Mouse (Mus musculus) heart, embryonic 10.5 days (tissue): Measurements from ENCODE around the gene Kcnip2. TPM values are rescaled to one million over a fixed set of nuclear protein-coding genes. Genes with fewer than 3 reads are reported as not detected.

Experiments
- DNase-seq: peaks from one replicate; pipeline ENCODE4 v3.0.0-alpha.2; 2017; ENCODE audit warnings: low spot score
- H3K27ac ChIP-seq: fragments of 300-500 bp; sonication (generic); 2 replicates; pipeline ENCODE4 v1.5.1; 2016; ENCODE audit warnings: mild to moderate bottlenecking
- H3K27me3 ChIP-seq: fragments of 300-500 bp; sonication (generic); 2 replicates; pipeline ENCODE4 v1.6.1; 2016; ENCODE audit warnings: mild to moderate bottlenecking; ENCODE audit not compliant: poor library complexity, insufficient read depth, severe bottlenecking
- H3K36me3 ChIP-seq: fragments of 300-500 bp; sonication (generic); 2 replicates; pipeline ENCODE4 v1.6.1; 2016; ENCODE audit warnings: mild to moderate bottlenecking, moderate library complexity
- H3K4me1 ChIP-seq: fragments of 300-500 bp; sonication (generic); 2 replicates; pipeline ENCODE4 v1.6.1; 2016; ENCODE audit warnings: mild to moderate bottlenecking
- H3K4me3 ChIP-seq: fragments of 300-500 bp; sonication (generic); 2 replicates; pipeline ENCODE4 v1.5.1; 2016; ENCODE audit warnings: mild to moderate bottlenecking, moderate library complexity
- H3K9me3 ChIP-seq: fragments of 300-500 bp; sonication (generic); 2 replicates; pipeline ENCODE4 v1.6.1; 2016; ENCODE audit warnings: mild to moderate bottlenecking, moderate library complexity
- WGBS: fragments of 180-500 bp; shearing (Covaris S2); methylation state at CpG from one replicate; pipeline ENCODE4 v1.1.7; 2016; 5-methylcytosine and 5-hydroxymethylcytosine counted together
- polyA plus RNA-seq: library from polyadenylated mRNA; unstranded; fragments of >200 nt; fragmentation: Nextera tagmentation; extraction: Ambion mirVana; gene quantifications from 2 replicates; pipeline ENCODE4 v1.2.1, GENCODE M21; 2016

The Kcnip2 gene
- polyA plus RNA-seq, 1 experiment from 2014 or later = 0.35 TPM

DNA sequence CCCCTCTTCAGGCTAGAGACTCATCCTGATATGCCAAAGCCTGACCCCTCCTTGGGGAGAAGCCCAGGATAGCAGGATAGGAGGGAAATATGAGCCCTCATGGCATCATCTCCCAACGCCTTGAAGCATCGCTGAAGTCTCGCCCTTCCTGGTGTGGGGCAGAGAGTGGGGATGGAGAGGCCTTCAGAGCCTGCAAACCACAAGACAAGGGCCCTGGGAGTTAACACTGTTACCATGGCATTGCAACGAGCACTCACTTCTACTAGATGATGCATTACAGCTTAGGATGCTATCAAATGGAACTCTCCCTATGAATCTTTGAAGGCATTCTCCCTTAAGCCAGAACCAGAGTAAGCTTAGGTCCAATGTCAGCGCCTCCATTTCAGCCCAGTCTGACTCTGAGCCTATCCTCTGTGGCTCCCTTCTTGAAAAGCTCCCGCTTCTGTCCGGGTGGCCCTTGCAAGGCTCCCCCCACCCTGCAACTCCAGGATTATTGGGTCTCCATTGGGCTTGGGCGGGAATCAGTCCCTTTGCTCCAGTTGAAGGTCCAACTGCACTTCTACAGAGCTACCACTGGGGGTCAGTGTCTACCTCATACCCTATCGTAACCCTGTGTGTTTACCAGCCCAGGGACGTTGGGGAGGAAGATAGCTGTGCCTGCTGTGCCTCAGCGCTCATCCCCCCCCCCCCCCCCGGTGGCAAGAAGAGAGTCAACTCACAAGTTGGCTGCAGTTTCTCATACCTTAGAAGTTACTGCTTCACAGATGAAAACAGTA lies 11.1 kb downstream of the Kcnip2 start:
- Histone ChIP-seq H3K4me3 (peak overlapping the region; percentile 29; the same call in 1 of the 2 replicates), H3K36me3 (no peaks in the 10 kb centered on the region), H3K27me3 (peaks cover 13% of the 10 kb centered on the region), H3K9me3 (no peaks in the 10 kb centered on the region), H3K27ac (no peak overlapping the region), H3K4me1 (peaks cover 20% of the 10 kb centered on the region)
- WGBS = 21% methylated on average over 12 of the region's 12 CpGs
- no peak for DNase-seq

DNA sequence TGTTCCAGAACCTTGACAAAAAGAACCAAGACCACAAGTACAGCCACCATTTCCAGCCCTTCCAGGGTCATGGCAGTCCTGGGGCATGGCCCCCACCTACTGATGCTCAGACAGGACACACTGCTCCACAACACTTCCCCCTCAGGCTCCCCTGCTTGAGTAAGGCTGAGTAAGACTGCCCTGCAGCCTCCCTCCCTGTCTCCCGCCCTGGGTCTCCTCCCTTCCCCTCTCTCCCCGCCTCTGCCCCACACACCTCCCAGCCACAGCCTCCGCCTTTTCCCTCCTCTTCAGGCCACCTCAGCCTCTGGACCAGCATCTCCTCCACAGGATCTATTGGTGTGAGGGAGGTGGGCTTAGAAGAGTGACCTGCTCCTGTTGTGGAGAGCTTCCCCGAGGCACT lies 12.5 kb downstream of the Kcnip2 start:
- 29% methylated on average over 4 of the region's 4 CpGs for WGBS
- Histone ChIP-seq H3K4me1 (peaks cover 20% of the 10 kb centered on the region), H3K9me3 (no peaks in the 10 kb centered on the region), H3K27ac (no peak overlapping the region), H3K27me3 (peaks cover 13% of the 10 kb centered on the region), H3K4me3 (no peak overlapping the region), H3K36me3 (no peaks in the 10 kb centered on the region)
- no peak for DNase-seq

DNA sequence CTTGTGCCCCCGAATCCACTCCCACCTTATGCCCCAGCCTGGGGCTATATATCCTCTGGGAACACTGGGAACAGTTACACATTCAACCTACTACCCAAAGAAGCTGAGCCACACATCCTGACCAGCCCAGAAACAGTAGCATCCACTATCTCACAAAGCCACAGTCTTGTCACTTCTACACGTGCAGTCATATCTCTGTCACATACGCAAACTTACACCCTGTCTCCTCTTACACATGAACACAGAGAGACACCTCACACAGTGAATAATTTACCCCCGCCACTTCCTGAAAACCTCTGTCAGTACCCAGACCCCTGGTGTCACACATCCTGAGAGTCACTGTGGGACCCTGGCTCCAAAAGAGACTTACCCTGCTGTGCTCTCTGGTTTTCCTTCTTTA lies 13.2 kb downstream of the Kcnip2 start:
- Histone ChIP-seq H3K27me3 (peaks cover 13% of the 10 kb centered on the region), H3K9me3 (no peaks in the 10 kb centered on the region), H3K4me3 (no peak overlapping the region), H3K36me3 (no peaks in the 10 kb centered on the region), H3K4me1 (peaks cover 20% of the 10 kb centered on the region), H3K27ac (no peak overlapping the region)
- DNase-seq = no peak
- WGBS = 63% methylated on average over 4 of the region's 4 CpGs

DNA sequence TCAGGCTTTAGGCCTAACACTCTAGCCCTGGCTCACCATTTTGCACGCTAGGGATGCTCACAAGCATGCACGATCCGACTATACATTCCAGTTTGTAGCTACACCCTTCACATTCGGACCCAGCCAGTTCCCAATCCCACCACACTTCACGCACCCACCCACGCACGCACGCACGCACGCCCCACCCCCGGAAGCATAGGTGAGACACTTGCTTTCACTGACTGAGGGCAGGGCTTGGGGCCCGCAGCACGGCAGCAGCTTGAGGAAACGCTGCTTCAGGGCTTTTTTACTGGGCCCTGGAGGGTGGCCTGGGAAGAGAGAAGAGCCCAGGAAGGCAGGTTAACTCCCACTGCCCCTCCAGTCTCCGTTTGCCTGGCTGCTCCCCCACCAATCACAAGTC lies 19.0 kb downstream of the Kcnip2 start:
- no peaks in the 10 kb centered on the region for H3K36me3 ChIP-seq
- H3K4me3 ChIP-seq = no peak overlapping the region
- WGBS = 69% methylated on average over 15 of the region's 15 CpGs
- peaks cover 11% of the 10 kb centered on the region; the same call in 1 of the 2 replicates for H3K27me3 ChIP-seq
- no peak overlapping the region for H3K27ac ChIP-seq
- no peaks in the 10 kb centered on the region for H3K9me3 ChIP-seq
- H3K4me1 ChIP-seq = peaks cover 18% of the 10 kb centered on the region
- peak; percentile 56 for DNase-seq

DNA sequence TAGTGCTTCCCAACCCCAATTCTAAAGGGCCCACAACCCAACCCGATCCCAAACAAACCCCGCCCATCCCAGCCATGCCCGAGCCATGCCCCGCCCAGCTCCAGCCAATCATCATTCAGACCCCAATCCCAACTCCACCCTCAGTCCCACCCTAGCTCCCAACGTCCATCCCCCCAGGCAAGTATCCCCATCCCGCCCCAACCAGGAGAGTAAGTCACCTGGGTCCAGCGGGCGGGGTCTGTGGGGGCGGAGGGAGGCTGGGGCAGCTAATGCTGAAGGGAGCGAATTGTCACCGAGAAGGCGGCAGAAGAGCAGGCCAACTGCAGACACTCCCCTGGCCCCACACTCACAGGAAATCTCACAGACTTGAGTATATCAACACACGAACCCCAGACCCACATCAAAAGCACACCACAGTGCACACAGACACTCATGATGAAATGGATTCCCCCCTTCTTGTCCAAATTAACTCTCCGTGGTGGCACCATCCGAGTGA lies 19.8 kb downstream of the Kcnip2 start:
- H3K36me3 ChIP-seq = no peaks in the 10 kb centered on the region
- H3K9me3 ChIP-seq = no peaks in the 10 kb centered on the region
- peaks cover 11% of the 10 kb centered on the region; the same call in 1 of the 2 replicates for H3K27me3 ChIP-seq
- no peak for DNase-seq
- no peak overlapping the region for H3K27ac ChIP-seq
- peaks cover 18% of the 10 kb centered on the region for H3K4me1 ChIP-seq
- 9% methylated on average over 15 of the region's 15 CpGs for WGBS
- H3K4me3 ChIP-seq = peak overlapping the region; percentile 50

DNA sequence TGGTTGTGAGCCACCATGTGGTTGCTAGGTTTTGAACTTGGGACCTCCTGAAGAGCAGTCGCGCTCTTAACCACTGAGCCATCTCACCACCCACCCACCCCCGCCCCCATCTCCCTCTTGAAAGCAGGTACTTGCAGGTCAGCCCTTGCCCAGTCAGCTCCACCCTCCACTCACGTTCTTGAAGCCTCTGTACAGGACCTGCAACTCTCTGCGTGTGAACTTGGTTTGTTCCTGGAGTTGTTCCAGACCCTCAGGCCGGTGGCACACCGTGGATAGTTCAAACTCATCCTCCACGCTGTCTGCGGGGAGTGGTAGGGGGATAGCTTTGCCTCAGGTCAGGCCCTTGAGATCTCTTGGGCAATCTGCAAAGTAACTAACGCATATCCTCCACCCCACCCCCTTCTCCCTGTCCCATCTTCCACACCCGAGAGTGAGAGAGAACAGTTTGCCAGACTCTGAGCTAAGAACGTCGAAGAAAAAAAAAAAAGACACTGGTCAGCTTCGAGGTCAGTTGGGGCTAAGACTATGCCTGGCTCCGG lies 20.4 kb downstream of the Kcnip2 start:
- H3K27ac ChIP-seq = no peak overlapping the region
- peak; percentile 74 for DNase-seq
- H3K9me3 ChIP-seq = no peaks in the 10 kb centered on the region
- H3K27me3 ChIP-seq = peaks cover 11% of the 10 kb centered on the region; the same call in 1 of the 2 replicates
- H3K36me3 ChIP-seq = no peaks in the 10 kb centered on the region
- peaks cover 18% of the 10 kb centered on the region for H3K4me1 ChIP-seq
- peak overlapping the region; percentile 50 for H3K4me3 ChIP-seq
- WGBS = 25% methylated on average over 15 of the region's 15 CpGs

DNA sequence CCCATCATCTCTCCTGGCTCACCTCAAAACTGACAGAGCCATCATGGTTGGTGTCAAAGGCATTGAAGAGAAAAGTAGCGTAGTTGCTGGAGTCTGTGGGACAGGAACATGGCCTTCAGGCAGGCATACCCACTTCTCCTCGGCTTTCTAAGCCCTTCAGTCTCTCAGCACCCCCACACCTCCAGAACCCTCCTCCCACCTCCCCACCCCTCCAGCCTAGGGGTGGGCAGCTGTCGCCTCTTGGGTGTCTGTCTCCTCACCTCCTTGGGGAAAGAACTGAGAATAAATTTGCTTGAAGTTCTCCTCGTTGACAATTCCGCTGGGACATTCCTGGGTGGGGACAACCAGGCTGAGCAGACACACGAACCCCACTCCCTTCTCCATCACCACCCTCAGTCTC lies 21.1 kb downstream of the Kcnip2 start:
- 67% methylated on average over 6 of the region's 6 CpGs for WGBS
- Histone ChIP-seq H3K27me3 (peaks cover 11% of the 10 kb centered on the region; the same call in 1 of the 2 replicates), H3K4me1 (peaks cover 18% of the 10 kb centered on the region), H3K9me3 (no peaks in the 10 kb centered on the region), H3K36me3 (no peaks in the 10 kb centered on the region), H3K27ac (no peak overlapping the region), H3K4me3 (no peak overlapping the region)
- peak; percentile 61 for DNase-seq

DNA sequence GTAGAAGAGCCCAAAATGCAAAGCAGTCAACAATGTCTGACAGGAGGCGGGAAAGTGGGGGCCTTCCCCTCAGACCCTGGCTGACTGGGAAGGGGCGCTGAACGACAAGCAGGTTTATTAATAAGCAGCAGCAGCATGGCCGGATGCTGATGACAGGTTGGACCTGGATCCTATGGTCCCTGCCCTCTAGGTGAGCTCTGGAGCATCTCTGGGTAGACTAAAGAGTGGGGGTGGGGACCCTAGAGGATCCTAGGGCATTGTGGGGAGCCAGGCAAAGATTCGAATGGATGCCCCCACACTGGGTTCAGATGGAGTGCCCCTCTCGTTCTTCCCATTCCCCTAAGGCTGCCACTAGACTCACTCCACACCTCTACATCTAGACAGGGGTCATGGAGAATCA lies 23.5 kb downstream of the Kcnip2 start:
- Histone ChIP-seq H3K36me3 (no peaks in the 10 kb centered on the region), H3K4me3 (no peak overlapping the region), H3K27ac (no peak overlapping the region), H3K27me3 (peaks cover 11% of the 10 kb centered on the region; the same call in 1 of the 2 replicates), H3K9me3 (no peaks in the 10 kb centered on the region), H3K4me1 (peaks cover 18% of the 10 kb centered on the region)
- DNase-seq = peak; percentile 71
- WGBS = 84% methylated on average over 6 of the region's 6 CpGs

DNA sequence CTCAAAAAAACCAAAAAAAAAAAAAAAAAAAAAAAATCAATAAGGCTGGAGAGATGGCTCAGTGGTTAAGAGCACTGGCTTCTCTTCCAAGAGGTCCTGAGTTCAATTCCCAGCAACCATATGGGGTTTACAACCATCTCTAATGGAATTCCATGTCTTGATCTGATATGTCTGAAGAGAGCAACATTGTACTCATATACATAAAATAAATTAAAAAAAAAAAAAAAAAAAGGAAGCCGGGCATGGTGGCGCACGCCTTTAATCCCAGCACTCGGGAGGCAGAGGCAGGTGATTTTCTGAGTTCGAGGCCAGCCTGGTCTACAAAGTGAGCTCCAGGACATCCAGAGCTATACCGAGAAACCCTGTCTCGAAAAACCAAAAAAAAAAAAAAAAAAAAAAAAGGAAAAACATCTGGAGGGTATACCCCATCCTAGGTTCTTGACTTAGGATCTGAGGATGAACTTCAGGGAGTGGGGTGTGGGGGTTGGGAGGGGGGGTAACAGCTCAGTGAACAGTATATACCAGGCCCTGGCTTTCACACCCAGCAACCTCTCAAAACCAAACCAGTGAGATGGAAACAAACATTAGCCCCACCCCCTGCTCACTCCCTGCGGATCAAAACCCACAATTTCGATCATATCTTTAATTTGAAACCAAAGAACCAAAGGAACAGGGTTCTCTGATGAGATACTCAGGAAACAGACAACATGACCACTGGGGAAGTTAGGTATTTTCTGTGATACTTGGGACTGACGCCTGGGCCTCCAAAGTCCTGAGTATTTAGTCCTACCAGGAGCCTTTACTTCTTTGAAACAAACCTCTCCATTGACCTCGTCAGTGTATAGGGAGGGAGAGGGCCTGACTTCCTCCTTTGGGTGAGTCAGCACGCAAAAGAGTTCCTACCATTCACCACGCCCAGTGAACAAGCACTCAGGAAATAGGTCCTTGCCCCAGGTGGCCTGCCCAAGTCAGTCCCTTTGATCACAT lies 25.7 kb downstream of the Kcnip2 start:
- Histone ChIP-seq H3K27ac (peak overlapping the region; percentile 56; the same call in 1 of the 2 replicates), H3K4me3 (no peak overlapping the region), H3K4me1 (peaks cover 9% of the 10 kb centered on the region; the same call in 1 of the 2 replicates), H3K9me3 (no peaks in the 10 kb centered on the region), H3K27me3 (no peaks in the 10 kb centered on the region; the same call in 1 of the 2 replicates), H3K36me3 (no peaks in the 10 kb centered on the region)
- DNase-seq = peak; percentile 79
- 68% methylated on average over 13 of the region's 13 CpGs for WGBS

DNA sequence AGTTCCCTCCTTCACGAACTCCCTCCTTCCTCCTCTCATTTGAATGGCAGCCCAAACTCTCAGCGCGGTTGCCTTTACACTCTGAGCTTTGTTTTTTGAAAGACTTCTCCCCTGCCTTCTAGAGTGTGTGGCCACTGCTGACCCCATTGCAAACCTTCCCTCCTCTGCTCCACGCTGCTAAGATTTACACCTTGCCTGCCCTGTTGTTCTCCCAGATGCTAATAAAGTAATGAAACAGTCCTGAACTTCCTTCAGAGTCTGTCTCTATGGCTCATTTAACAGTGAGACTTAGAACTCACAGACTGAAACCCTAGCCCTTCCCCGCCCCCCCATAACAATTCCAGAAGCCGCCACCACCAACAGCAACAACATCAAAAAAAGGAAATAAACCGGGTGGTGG lies 26.5 kb downstream of the Kcnip2 start:
- H3K4me3 ChIP-seq = no peak overlapping the region
- no peaks in the 10 kb centered on the region; the same call in 1 of the 2 replicates for H3K27me3 ChIP-seq
- no peak for DNase-seq
- H3K27ac ChIP-seq = no peak overlapping the region
- H3K9me3 ChIP-seq = no peaks in the 10 kb centered on the region
- no peaks in the 10 kb centered on the region for H3K36me3 ChIP-seq
- 81% methylated on average over 7 of the region's 7 CpGs for WGBS
- H3K4me1 ChIP-seq = peaks cover 9% of the 10 kb centered on the region; the same call in 1 of the 2 replicates

DNA sequence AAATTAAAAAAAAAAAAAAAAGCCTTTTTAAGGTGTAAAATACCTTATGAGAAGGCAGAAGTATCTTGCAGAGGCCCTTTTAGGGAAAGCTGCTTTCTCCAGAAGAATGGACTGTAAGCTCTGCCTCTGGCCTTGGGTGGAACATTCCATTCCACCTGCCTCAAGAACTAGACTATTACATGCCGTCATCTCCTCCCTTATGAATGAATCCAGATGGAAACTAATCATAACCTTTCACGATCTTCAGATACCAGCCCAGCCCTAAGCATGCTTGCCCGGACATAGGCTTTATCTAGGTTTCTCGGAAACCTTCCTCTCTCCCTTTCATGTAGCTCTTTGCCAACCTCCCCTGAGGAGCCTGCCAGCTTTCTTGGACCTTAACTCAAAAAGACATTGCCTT lies 27.5 kb downstream of the Kcnip2 start:
- 62% methylated on average over 4 of the region's 4 CpGs for WGBS

DNA sequence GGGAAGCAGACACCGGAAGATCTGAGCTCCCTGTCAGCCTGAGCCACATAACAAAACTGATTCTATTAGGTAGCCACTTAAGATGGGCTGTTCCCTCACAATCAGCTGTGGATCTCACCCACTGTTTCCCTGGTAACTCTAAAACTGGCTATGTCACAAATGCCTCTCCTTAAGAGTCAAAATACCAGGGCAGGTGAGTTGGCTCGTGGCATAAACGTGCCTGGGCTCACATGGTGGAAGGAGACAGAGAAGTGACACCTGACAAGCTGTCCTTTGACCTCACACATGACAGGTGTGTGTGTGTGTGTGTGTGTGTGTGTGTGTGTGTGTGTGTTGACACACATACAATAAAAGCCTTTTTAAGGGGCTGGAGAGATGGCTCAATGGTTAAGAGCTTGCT lies 28.4 kb downstream of the Kcnip2 start:
- WGBS = 69% methylated on average over 3 of the region's 3 CpGs
- no peaks in the 10 kb centered on the region for H3K36me3 ChIP-seq
- no peaks in the 10 kb centered on the region; the same call in 1 of the 2 replicates for H3K4me1 ChIP-seq
- no peak overlapping the region for H3K27ac ChIP-seq
- no peak overlapping the region for H3K4me3 ChIP-seq
- no peaks in the 10 kb centered on the region for H3K27me3 ChIP-seq
- no peaks in the 10 kb centered on the region for H3K9me3 ChIP-seq
- peak; percentile 66 for DNase-seq

More for the DNA sequence above, 27.5 kb downstream of the Kcnip2 start:
- H3K4me1 ChIP-seq = peaks cover 7% of the 10 kb centered on the region
- H3K36me3 ChIP-seq = no peaks in the 10 kb centered on the region
- no peaks in the 10 kb centered on the region for H3K9me3 ChIP-seq
- no peak overlapping the region for H3K27ac ChIP-seq
- no peak overlapping the region for H3K4me3 ChIP-seq
- peak; percentile 58 for DNase-seq
- no peaks in the 10 kb centered on the region; the same call in 1 of the 2 replicates for H3K27me3 ChIP-seq
